Mouse (Mus musculus) spleen, postnatal 36 days (tissue): Measurements from ENCODE around the gene Mkrn3.

Source experiments
- DNase-seq, 2 experiments: peaks; one replicate each; pipeline ENCODE4 v3.0.0; 2022; ENCODE audit warnings: low spot score in 2 of 2, mixed read lengths in 1 of 2

Gene Mkrn3

GRCm38 (mm10) chr7:62378529-62378928, 41.4 kb downstream of the Mkrn3 start:
- DNase-seq: no peak

GRCm38 (mm10) chr7:62377313-62377712, 42.6 kb downstream of the Mkrn3 start:
- DNase-seq: no peak

GRCm38 (mm10) chr7:62376510-62377304, 43.2 kb downstream of the Mkrn3 start, which contains the start of gene Magel2:
Gene Magel2, plus strand, starts transcription at chr7:62377010.
- DNase-seq: no peak

- DNase-seq: no peak
Observed at GRCm38 (mm10) chr7:62375658-62376057, 44.3 kb downstream of the Mkrn3 start.
